Mouse (Mus musculus): ENCODE data around the gene Gpr12.

- TF ChIP-seq CTCF (IDR thresholded peaks at IDR 0.05; ENCODE audit: low read depth), result no peak
- TF ChIP-seq EP300 (IDR thresholded peaks at IDR 0.05; ENCODE audit: low read depth), result no peak
These were observed 20.8 kb downstream of the Gpr12 start for GRCm38 (mm10) chr5:146564259-146564658.

Measured in heart, postnatal 0 days (tissue).